Mouse (Mus musculus) c-Kit-positive CD71-negative TER-119-negative erythroid progenitor cells, embryonic 14.5 days (primary cell): Measurements from ENCODE around the gene Fstl5.

Experiments used
- DNase-seq: peaks from one replicate; pipeline ENCODE4 v3.0.0-alpha.2; 2013; ENCODE audit warnings: low read depth

Fstl5 gene

DNA sequence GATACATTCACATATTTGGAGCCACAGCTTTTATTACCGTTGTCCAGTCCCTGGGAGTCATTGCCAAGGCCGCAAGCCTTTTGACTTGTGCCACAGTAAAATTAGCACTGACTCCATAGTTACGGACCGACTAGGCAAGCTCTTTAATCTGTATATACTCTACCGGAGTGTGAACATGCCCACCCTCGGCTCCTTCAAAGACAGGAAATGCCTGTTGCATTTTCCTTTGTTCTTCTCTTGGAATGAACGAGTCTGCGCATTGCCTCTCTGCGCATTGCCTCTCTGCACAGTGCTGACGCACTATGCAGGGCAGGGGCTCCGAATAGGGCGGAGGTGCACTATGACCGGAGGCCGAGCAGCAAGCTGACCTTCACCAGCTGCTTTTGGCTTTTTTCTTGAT is 434.7 kb downstream of the Fstl5 start:
- no peak for DNase-seq

DNA sequence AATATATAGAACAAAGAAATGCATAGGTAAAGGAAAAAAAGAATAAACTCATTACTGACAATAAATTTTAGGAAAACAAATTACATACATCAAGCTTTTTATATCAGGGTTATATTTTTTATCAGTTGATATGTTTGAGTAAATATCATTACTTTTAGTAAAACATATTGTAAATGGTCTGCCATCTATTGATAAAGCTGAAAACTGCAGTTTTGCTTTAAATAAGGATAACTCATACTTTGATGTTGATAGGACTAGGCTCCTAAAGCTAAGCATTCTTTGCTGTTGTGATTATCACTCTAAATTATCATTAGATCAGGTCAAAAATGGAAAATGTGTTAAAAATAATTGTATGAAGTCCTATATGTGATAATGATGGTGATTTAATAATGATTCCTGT is 493.3 kb downstream of the Fstl5 start:
- DNase-seq = no peak

DNA sequence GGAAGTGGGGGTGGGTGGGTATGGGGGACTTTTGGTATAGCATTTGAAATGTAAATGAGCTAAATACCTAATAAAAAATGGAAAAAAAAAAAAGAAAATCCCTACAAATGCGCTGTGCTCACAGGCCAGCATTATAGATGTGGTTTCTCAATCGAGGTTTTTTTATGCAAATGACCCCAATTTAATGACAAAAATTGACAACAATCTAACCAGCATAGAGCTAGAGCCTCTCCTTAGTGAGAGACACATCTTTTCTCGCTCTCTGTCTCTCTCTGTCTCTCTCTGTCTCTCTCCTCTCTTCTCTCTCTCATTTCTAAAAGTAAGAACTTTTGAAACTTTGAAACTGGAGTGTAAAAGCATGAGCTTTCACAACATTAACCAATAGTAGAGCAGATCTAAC is 498.4 kb downstream of the Fstl5 start:
- no peak for DNase-seq

DNA sequence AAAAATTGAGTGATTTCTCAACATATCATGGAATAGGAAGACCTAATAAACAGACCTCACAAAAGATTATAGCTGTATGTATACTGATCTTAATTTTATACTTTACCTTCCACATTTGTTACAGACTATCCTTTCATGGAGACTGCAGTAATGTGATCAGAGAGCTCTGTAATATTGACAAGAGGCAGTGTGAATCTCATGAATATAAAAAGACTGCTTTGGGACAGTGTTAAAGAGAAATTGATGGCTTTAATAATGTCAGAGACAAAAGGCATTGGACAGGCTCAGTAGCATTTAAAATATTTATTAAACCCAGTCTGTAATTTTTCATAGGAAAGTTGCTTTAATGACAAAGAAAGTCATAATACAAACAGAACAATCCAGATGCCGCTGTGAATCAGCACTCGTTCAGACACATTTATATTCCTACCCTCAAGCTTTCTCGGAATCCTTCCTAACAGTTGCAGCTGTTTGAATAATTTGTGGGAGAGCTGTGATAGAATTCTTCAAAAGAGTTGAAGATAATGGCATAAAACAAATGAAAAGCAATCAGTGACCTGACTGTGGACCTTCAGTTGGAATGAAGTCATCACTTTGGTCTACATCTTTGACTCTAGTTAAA is 499.0 kb downstream of the Fstl5 start:
- no peak for DNase-seq

DNA sequence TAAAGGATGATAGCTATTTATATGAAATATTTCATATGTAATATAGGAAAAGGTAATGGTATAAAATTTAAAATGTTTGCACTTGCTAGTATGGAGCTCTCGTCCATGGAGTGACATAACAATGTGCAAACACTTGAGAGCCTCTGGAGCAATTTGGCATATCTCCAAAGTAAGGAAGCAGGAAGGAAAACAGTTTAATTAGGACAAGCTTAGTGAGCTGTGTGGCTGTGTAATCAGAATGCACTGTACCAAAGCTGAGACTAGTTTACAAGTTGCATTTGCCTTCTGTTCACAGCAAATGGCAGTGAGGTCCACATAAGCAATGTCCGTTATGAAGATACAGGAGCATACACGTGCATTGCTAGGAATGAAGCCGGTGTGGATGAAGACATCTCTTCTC is 519.1 kb downstream of the Fstl5 start:
- DNase-seq = no peak

DNA sequence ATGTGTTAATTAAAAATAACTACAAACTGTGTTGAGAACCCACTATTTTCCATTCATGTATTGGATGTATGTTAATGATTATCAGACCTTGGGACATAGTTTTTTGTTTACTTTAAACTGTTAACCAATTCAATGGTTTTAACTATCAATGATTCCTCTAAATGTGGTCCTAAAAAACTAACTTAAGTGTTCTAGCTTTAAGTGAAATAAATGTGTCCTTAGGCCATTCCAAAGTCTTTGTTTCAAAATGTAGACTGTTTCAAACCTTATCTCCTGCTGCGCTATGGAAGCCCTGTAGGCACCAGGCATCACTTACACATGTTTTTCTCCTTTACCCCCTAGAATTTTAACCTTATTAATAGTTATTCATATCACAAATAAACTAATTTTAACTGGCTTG is 546.0 kb downstream of the Fstl5 start:
- no peak for DNase-seq

DNA sequence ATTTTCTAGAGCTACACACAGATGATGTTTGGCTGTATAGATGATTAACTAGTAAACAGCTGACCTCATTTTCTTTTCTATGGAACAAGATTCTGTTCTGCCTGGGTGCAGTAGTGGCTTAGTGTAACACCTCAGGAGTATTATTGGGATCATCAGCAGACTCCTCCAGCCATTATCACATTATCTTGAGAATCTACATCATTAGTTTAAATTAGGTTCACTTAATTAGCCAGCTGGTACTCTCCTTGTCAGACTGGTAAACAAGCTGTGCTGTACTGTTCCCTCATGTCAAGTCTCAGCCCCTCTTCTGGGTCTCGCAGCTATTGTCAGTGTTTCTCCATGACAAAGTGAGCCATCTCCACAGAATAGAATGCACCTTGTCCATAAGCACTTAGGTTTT is 580.2 kb downstream of the Fstl5 start:
- DNase-seq = no peak

DNA sequence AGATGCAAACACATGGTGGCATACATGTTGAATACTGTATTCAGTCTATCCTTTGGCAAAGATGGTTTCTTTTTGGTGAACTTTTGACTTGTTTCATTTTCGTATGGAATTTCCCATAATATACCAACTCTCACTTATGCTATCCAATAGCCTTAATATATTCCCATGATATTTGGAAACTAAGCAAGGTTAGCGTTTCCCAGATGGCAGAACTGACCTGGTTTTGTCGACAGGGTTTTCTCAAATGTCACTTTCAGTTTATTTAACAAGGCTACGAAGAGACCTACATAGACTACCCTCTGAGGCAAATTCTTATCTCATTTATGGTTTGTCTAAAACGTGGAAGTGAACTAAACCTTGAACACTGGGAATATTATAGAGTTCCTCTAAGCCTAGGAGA is 596.8 kb downstream of the Fstl5 start:
- DNase-seq = no peak

DNA sequence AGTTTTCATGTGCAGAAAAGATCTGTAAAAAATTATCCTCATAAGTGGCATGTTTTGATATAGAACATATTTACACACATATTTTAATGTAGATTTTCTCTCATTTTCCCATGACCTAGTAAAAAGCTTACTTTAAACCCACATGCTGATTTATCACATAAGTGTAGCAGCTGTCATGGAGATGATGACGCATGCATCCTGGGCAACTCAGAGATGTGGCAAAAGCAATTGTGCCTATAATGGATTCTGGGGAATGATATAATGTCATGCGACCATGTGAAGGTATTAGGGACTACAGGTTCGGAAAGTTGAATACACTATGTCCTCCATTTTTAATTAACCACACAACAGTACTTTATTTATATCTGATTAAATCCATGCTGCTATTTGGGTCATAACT is 601.9 kb downstream of the Fstl5 start:
- no peak for DNase-seq

DNA sequence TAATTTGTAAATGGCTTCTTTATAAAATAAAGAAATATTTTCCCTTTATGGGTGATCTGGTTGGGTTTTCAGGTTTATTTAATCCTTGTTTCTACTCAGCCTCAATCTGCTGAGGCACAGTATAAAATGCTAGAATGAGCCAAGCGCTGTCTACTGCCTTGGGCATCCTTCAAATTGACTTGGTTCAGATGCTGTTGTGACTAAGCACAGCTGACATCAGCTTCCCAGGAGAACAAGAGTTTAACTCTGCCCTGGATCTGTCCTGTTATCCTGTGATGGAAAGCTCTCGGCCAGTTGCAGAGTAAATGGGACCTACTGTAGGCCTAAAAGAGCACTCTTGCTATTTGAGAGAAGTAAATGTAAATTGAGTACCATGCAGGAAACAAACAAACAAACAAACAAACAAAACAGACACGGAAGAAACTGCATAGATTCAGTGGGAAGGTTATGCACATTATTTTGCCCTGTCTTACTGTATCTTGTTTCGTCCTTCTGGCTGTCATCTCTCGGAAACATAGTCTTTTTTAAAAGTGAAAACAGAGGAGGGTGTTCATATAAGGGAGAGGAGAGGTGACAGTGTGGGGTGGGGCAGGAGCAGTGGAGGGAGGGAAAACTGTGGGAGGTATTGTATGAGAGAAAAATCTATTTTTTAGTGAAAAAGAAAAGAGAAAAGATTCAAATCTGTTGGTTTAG is 605.9 kb downstream of the Fstl5 start:
- DNase-seq = no peak

DNA sequence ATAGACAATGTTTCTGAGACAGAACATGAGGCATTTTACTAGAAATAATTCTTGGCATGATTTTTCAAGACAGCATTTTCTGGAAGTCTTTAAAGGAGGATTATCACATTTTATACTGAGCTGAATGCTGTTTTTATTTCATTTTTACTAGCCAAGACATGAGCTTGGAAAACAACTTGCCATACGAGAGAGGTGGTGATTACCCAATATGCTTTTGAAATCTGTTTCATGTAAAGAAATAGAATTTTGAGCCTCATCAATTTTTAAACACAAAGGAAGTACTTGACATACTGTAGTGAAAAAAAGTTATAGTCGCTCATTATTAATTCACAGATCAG is 606.4 kb downstream of the Fstl5 start:
- DNase-seq = no peak

DNA sequence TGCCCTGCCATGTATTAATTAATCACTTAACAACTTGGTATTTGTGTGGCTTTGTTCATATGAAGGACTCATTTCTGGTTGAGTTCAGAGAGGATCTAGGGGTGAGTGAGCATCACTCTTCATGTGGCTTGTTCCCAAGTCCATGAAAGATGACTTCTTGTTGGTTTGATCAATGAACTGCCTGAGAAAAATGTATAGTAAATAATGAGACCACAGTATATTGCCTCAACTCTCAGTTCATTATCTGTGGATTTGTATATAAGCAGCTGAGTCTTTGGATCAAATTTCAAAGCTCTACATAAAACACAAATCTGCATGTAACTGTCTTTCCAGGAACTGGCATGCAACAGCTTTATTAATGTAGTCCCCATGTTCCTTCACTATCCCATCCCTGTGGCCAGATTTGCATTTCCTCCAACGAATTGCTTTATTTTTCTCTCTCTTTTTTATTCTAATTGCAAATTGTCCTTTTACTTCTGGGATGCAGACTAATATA is 623.1 kb downstream of the Fstl5 start:
- no peak for DNase-seq

DNA sequence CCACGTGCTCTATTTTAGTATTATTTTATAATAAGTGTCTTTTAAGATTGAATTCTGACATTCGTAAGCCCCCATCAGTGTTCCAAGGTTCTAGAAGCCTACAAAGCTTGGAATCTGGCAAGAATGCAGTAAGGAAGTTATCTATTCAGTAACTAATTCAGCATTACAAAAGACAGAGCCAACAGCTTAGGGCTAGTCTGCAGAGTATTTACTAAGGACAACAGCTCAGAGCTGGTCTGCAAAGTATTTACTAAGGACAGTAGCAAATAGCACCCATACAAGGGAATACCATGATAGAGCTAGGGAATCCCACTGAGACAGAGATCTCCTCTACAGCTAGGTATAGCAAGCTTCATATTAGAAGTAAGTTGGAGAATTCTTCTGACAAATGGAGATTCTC is 665.2 kb downstream of the Fstl5 start:
- no peak for DNase-seq
